Mouse (Mus musculus): ENCODE results near the gene Rnf39.

DNA sequence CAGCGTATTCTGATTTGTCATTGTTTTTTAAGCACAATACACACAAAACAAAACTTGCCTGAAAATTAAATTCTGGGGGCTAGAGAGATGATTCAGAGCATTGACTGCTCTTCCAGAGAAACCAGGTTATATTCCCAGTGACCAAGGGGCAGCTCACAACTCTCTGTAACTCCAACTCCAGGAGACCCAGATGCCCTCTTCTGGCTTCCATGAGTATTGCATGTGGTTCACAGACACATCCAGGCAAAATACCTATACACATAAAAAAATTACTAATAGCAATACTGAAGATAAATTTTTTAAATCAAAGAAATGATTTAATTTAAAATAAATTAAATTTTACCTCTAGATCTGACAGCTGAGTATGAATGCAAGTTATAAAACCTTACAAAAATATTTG, 46.1 kb upstream of the Rnf39 start:
- TF ChIP-seq POLR2A (IDR thresholded peaks at IDR 0.05; ENCODE audit: extremely low read depth, insufficient read depth, low read length) (no peak), CTCF (IDR thresholded peaks at IDR 0.05; ENCODE audit: extremely low read depth, insufficient read depth, low read length) (peak; percentile 40; the same call in 1 of the 2 replicates)
